Mouse (Mus musculus) neural tube, embryonic 14.5 days (tissue): Measurements from ENCODE around the gene Itga3. TPM values are rescaled to one million over a fixed set of nuclear protein-coding genes. Genes with fewer than 3 reads are reported as not detected.

Experiments used
- ATAC-seq: fragments of 200-750 bp; cut with Nextera tagmentation; 2 replicates; pipeline ENCODE4 v1.8.0; 2017; ENCODE audit warnings: low read depth, mild to moderate bottlenecking, moderate TSS enrichment, moderate library complexity
- H3K27ac ChIP-seq: fragments of 300-500 bp; sonication (generic); 2 replicates; pipeline ENCODE4 v1.5.1; 2014; ENCODE audit warnings: low read depth, mild to moderate bottlenecking, control low read depth, low read length, moderate library complexity, mixed read lengths
- H3K27me3 ChIP-seq: fragments of 300-500 bp; sonication (generic); 2 replicates; pipeline ENCODE4 v1.6.1; 2014; ENCODE audit warnings: low read length; ENCODE audit not compliant: control insufficient read depth, insufficient read depth
- H3K36me3 ChIP-seq: fragments of 300-500 bp; sonication (generic); 2 replicates; pipeline ENCODE4 v1.6.1; 2014; ENCODE audit warnings: low read length, mixed read lengths; ENCODE audit not compliant: control insufficient read depth, insufficient read depth
- H3K4me1 ChIP-seq: fragments of 300-500 bp; sonication (generic); 2 replicates; pipeline ENCODE4 v1.6.1; 2014; ENCODE audit warnings: low read length; ENCODE audit not compliant: control insufficient read depth, insufficient read depth
- H3K4me2 ChIP-seq: fragments of 300-500 bp; sonication (generic); 2 replicates; pipeline ENCODE4 v1.6.1; 2014; ENCODE audit warnings: mild to moderate bottlenecking, low read depth, low read length, control low read depth
- H3K4me3 ChIP-seq: fragments of 300-500 bp; sonication (generic); 2 replicates; pipeline ENCODE4 v1.5.1; 2014; ENCODE audit warnings: low read depth, low read length, control low read depth, mixed read lengths
- H3K9ac ChIP-seq: fragments of 300-500 bp; sonication (generic); replicated peaks from 2 replicates; pipeline ENCODE4 v1.6.1; 2014; ENCODE audit warnings: low read depth, mild to moderate bottlenecking, control low read depth, low read length, mixed read lengths
- H3K9me3 ChIP-seq: fragments of 300-500 bp; sonication (generic); 2 replicates; pipeline ENCODE4 v1.6.1; 2016; ENCODE audit warnings: low read length; ENCODE audit not compliant: control insufficient read depth
- WGBS: fragments of 180-500 bp; shearing (Covaris S2); extraction: QIAGEN DNeasy Blood & Tissue Kit; methylation state at CpG from one replicate; pipeline ENCODE4 v1.1.7; 2014; 5-methylcytosine and 5-hydroxymethylcytosine counted together
- polyA plus RNA-seq: library from polyadenylated mRNA; unstranded; fragments of >200 nt; fragmentation: Nextera tagmentation; extraction: Ambion mirVana; gene quantifications from 2 replicates; pipeline ENCODE4 v1.2.1, GENCODE M21; 2014

Itga3 gene
- polyA plus RNA-seq, 1 experiment from 2014 or later, result 13.8 TPM

GRCm38 (mm10) chr11:95040491-95041138 is 36.0 kb downstream of the Itga3 start:
- Histone ChIP-seq H3K4me1 (peaks cover 15% of the 10 kb centered on the region), H3K9ac (peak overlapping the region; percentile 46), H3K4me2 (peak overlapping the region; percentile 94), H3K27me3 (no peaks in the 10 kb centered on the region), H3K4me3 (peak overlapping the region; percentile 55), H3K9me3 (no peaks in the 10 kb centered on the region), H3K36me3 (0 out of 2 replicates have a peak, but pooled peaks cover 5% of the 10 kb centered on the region), H3K27ac (0 out of 2 replicates have a peak overlapping the region, but pooled peaks have one; percentile 8)
- peak; percentile 11 for ATAC-seq
- 1% methylated on average over 20 of the region's 20 CpGs for WGBS

GRCm38 (mm10) chr11:95039766-95040165 is 36.8 kb downstream of the Itga3 start:
- H3K4me2 ChIP-seq, result peak overlapping the region; percentile 94; the same call in 1 of the 2 replicates
- H3K36me3 ChIP-seq, result no peaks in the 10 kb centered on the region
- WGBS, result 83% methylated on average over 4 of the region's 4 CpGs
- no peaks in the 10 kb centered on the region for H3K27me3 ChIP-seq
- no peak overlapping the region for H3K27ac ChIP-seq
- no peak for ATAC-seq
- H3K4me3 ChIP-seq, result no peak overlapping the region
- no peaks in the 10 kb centered on the region for H3K9me3 ChIP-seq
- H3K9ac ChIP-seq, result no peak overlapping the region; the same call in 1 of the 2 replicates
- peaks cover 11% of the 10 kb centered on the region for H3K4me1 ChIP-seq

GRCm38 (mm10) chr11:95038818-95039655 is 37.6 kb downstream of the Itga3 start:
- Histone ChIP-seq H3K4me1 (peaks cover 11% of the 10 kb centered on the region), H3K9ac (no peak overlapping the region), H3K36me3 (no peaks in the 10 kb centered on the region), H3K4me2 (no peak overlapping the region; the same call in 1 of the 2 replicates), H3K27me3 (no peaks in the 10 kb centered on the region), H3K27ac (no peak overlapping the region), H3K4me3 (no peak overlapping the region), H3K9me3 (no peaks in the 10 kb centered on the region)
- no peak for ATAC-seq
- 84% methylated on average over 13 of the region's 13 CpGs for WGBS

GRCm38 (mm10) chr11:95038156-95038817 is 38.3 kb downstream of the Itga3 start:
- no peaks in the 10 kb centered on the region for H3K27me3 ChIP-seq
- H3K36me3 ChIP-seq, result no peaks in the 10 kb centered on the region
- H3K27ac ChIP-seq, result no peak overlapping the region
- no peak overlapping the region for H3K4me3 ChIP-seq
- H3K9ac ChIP-seq, result no peak overlapping the region
- ATAC-seq, result no peak
- 69% methylated on average over 14 of the region's 14 CpGs for WGBS
- peaks cover 11% of the 10 kb centered on the region for H3K4me1 ChIP-seq
- no peak overlapping the region for H3K4me2 ChIP-seq
- H3K9me3 ChIP-seq, result no peaks in the 10 kb centered on the region

GRCm38 (mm10) chr11:95037306-95037705 is 39.3 kb downstream of the Itga3 start:
- Histone ChIP-seq H3K4me3 (no peak overlapping the region), H3K27ac (no peak overlapping the region), H3K9ac (no peak overlapping the region), H3K4me1 (peaks cover 11% of the 10 kb centered on the region), H3K9me3 (no peaks in the 10 kb centered on the region), H3K36me3 (no peaks in the 10 kb centered on the region), H3K27me3 (no peaks in the 10 kb centered on the region), H3K4me2 (no peak overlapping the region)
- no peak for ATAC-seq
- WGBS, result 44% methylated on average over 6 of the region's 6 CpGs

GRCm38 (mm10) chr11:95036521-95036920 is 40.1 kb downstream of the Itga3 start:
- Histone ChIP-seq H3K36me3 (no peaks in the 10 kb centered on the region), H3K4me3 (no peak overlapping the region), H3K4me2 (no peak overlapping the region), H3K9ac (no peak overlapping the region), H3K27ac (no peak overlapping the region), H3K4me1 (peaks cover 8% of the 10 kb centered on the region), H3K27me3 (no peaks in the 10 kb centered on the region), H3K9me3 (no peaks in the 10 kb centered on the region)
- 93% methylated on average over 5 of the region's 5 CpGs for WGBS
- ATAC-seq, result no peak

GRCm38 (mm10) chr11:95034902-95035301 is 41.7 kb downstream of the Itga3 start:
- no peak overlapping the region for H3K4me2 ChIP-seq
- no peak for ATAC-seq
- H3K36me3 ChIP-seq, result no peaks in the 10 kb centered on the region
- H3K27me3 ChIP-seq, result no peaks in the 10 kb centered on the region
- 70% methylated on average over 10 of the region's 10 CpGs for WGBS
- no peak overlapping the region for H3K4me3 ChIP-seq
- H3K27ac ChIP-seq, result no peak overlapping the region
- H3K9me3 ChIP-seq, result no peaks in the 10 kb centered on the region
- no peak overlapping the region for H3K9ac ChIP-seq
- no peaks in the 10 kb centered on the region for H3K4me1 ChIP-seq

- ATAC-seq, result no peak
- H3K27ac ChIP-seq, result no peak overlapping the region
- 79% methylated on average over 14 of the region's 14 CpGs for WGBS
- no peak overlapping the region for H3K4me3 ChIP-seq
- no peak overlapping the region for H3K9ac ChIP-seq
- H3K36me3 ChIP-seq, result no peaks in the 10 kb centered on the region
- no peaks in the 10 kb centered on the region for H3K27me3 ChIP-seq
- no peaks in the 10 kb centered on the region for H3K9me3 ChIP-seq
- H3K4me2 ChIP-seq, result no peak overlapping the region
- no peaks in the 10 kb centered on the region for H3K4me1 ChIP-seq
Observed at GRCm38 (mm10) chr11:95033617-95034016, 43.0 kb downstream of the Itga3 start.

GRCm38 (mm10) chr11:95032945-95033344 is 43.7 kb downstream of the Itga3 start:
- no peak overlapping the region for H3K27ac ChIP-seq
- no peaks in the 10 kb centered on the region for H3K36me3 ChIP-seq
- H3K9ac ChIP-seq, result no peak overlapping the region
- 32% methylated on average over 6 of the region's 6 CpGs for WGBS
- ATAC-seq, result no peak
- no peaks in the 10 kb centered on the region for H3K27me3 ChIP-seq
- H3K9me3 ChIP-seq, result no peaks in the 10 kb centered on the region
- no peak overlapping the region for H3K4me3 ChIP-seq
- no peak overlapping the region for H3K4me2 ChIP-seq
- no peaks in the 10 kb centered on the region for H3K4me1 ChIP-seq
